Mouse (Mus musculus) thymus, adult 2 months (tissue): ENCODE data around the gene Cers1.

Experiments used
- CTCF ChIP-seq: fragments of 200-500 bp; IDR thresholded peaks from 2 replicates; pipeline ENCODE4 v1.5.1; 2012; ENCODE audit warnings: mild to moderate bottlenecking, control low read depth, low read length, moderate library complexity, borderline replicate concordance; ENCODE audit not compliant: control insufficient read depth, poor library complexity, insufficient read depth; ENCODE audit errors: extremely low read depth
- POLR2A ChIP-seq: fragments of 200-500 bp; IDR thresholded peaks from 2 replicates; pipeline ENCODE4 v1.6.1; 2012; ENCODE audit warnings: mild to moderate bottlenecking, low read length, control low read depth, moderate library complexity; ENCODE audit not compliant: control insufficient read depth, poor library complexity, insufficient read depth; ENCODE audit errors: extremely low read depth

GRCm38 (mm10) chr8:70281001-70281400, 34.6 kb upstream of the Cers1 start:
- TF ChIP-seq POLR2A (no peak), CTCF (no peak)
